Mouse (Mus musculus) C2C12 (cell line): ENCODE results near the gene Igdcc3. TPM values are rescaled to one million over a fixed set of nuclear protein-coding genes. Genes with fewer than 3 reads are reported as not detected.

ENCODE experiments used
- H3K27me3 ChIP-seq: one replicate; pipeline ENCODE4 v1.6.1; 2011; ENCODE audit not compliant: control insufficient read depth, insufficient read depth, insufficient read length
- H3K36me3 ChIP-seq: one replicate; pipeline ENCODE4 v1.6.1; 2011; ENCODE audit not compliant: control insufficient read depth, insufficient read depth
- H3K4me3 ChIP-seq: one replicate; pipeline ENCODE4 v1.5.1; 2011; ENCODE audit warnings: mild to moderate bottlenecking, control low read depth; ENCODE audit not compliant: poor library complexity, insufficient read depth, severe bottlenecking
- H3K79me2 ChIP-seq: one replicate; pipeline ENCODE4 v1.6.1; 2011; ENCODE audit not compliant: control insufficient read depth, insufficient read depth
- H3K79me3 ChIP-seq: one replicate; pipeline ENCODE4 v1.6.1; 2011; ENCODE audit warnings: low read depth, control low read depth
- H3ac ChIP-seq: one replicate; pipeline ENCODE3; 2011; ENCODE audit warnings: low read depth; ENCODE audit not compliant: control insufficient read depth, insufficient read length
- CEBPB ChIP-seq: IDR thresholded peaks from one replicate; pipeline ENCODE4 v1.6.1; 2011; ENCODE audit warnings: low read depth, mild to moderate bottlenecking, control low read depth, moderate library complexity
- CTCF ChIP-seq: IDR thresholded peaks from one replicate; pipeline ENCODE4 v1.5.1; 2011; ENCODE audit not compliant: control insufficient read depth, insufficient read depth, insufficient read length
- FOSL1 ChIP-seq: IDR thresholded peaks from one replicate; pipeline ENCODE4 v1.8.0; 2011; ENCODE audit warnings: mild to moderate bottlenecking, low read length; ENCODE audit not compliant: poor library complexity, insufficient read depth, severe bottlenecking
- MAX ChIP-seq: IDR thresholded peaks from one replicate; pipeline ENCODE4 v1.6.1; 2011; ENCODE audit warnings: mild to moderate bottlenecking, control low read depth
- MYOD1 ChIP-seq: IDR thresholded peaks from one replicate; pipeline ENCODE4 v1.6.1; 2011; ENCODE audit warnings: low read depth; ENCODE audit not compliant: control insufficient read depth, insufficient read length
- MYOG ChIP-seq: IDR thresholded peaks from one replicate; pipeline ENCODE4 v1.6.1; 2011; ENCODE audit not compliant: control insufficient read depth, insufficient read length; ENCODE audit errors: extremely low read depth
- USF1 ChIP-seq: IDR thresholded peaks from one replicate; pipeline ENCODE4 v1.6.1; 2011; ENCODE audit warnings: low read depth, mild to moderate bottlenecking, control low read depth, moderate library complexity
- polyA plus RNA-seq: library from polyadenylated mRNA; unstranded; fragments of >200 nt; fragmentation: generic; extraction: Trizol; gene quantifications from one replicate; pipeline ENCODE4 v1.2.1, GENCODE M21; 2012; ENCODE audit warnings: missing spikeins

Igdcc3 gene
- polyA plus RNA-seq, 1 experiment, result not detected

GRCm38 (mm10) chr9:65208293-65209179, 67.5 kb downstream of the Igdcc3 start:
- H3K79me3 ChIP-seq, result no peaks in the 10 kb centered on the region
- H3K36me3 ChIP-seq, result no peaks in the 10 kb centered on the region
- H3K4me3 ChIP-seq, result no peak overlapping the region
- H3K27me3 ChIP-seq, result no peaks in the 10 kb centered on the region
- H3ac ChIP-seq, result no peak overlapping the region
- TF ChIP-seq CTCF (no peak), FOSL1 (no peak), MAX (no peak), MYOG (no peak)
- no peaks in the 10 kb centered on the region for H3K79me2 ChIP-seq

- TF ChIP-seq MYOG, result no peak
- no peak for TF ChIP-seq MAX
- no peak for TF ChIP-seq CEBPB
- no peak for TF ChIP-seq CTCF
- TF ChIP-seq FOSL1, result no peak
- TF ChIP-seq USF1, result no peak
- TF ChIP-seq MYOD1, result no peak
- Histone ChIP-seq H3K79me2 (no peaks in the 10 kb centered on the region), H3K27me3 (no peaks in the 10 kb centered on the region), H3K36me3 (no peaks in the 10 kb centered on the region), H3K4me3 (no peak overlapping the region), H3K79me3 (no peaks in the 10 kb centered on the region), H3ac (no peak overlapping the region)
These were observed 70.6 kb downstream of the Igdcc3 start for GRCm38 (mm10) chr9:65211598-65211997.

DNA sequence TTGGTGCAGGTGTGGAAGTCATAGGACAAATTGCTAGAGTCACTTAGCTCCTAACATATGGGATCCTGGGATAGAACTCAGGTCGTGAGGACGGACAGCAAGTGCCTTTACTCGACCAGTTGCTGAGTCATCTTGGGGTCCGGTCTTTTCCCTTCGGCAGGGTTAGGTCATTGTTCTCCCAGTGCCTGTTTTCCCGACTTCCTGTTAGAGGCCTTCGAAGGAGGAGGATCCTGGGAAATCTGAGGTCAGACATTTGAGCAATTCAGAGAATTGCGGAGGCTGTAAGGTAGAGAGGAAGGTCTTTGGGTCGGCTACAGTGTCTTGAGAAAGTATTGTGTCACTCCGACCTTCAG, 73.4 kb downstream of the Igdcc3 start:
- TF ChIP-seq MYOG (no peak), FOSL1 (no peak), CTCF (no peak), MAX (no peak), MYOD1 (no peak), USF1 (no peak), CEBPB (no peak)
- no peaks in the 10 kb centered on the region for H3K36me3 ChIP-seq
- H3K79me3 ChIP-seq, result no peaks in the 10 kb centered on the region
- H3K79me2 ChIP-seq, result no peaks in the 10 kb centered on the region
- no peak overlapping the region for H3ac ChIP-seq
- no peaks in the 10 kb centered on the region for H3K27me3 ChIP-seq
- no peak overlapping the region for H3K4me3 ChIP-seq

GRCm38 (mm10) chr9:65214778-65215493, 73.9 kb downstream of the Igdcc3 start:
- Histone ChIP-seq H3ac (peak overlapping the region; percentile 64), H3K36me3 (no peaks in the 10 kb centered on the region), H3K27me3 (no peaks in the 10 kb centered on the region), H3K4me3 (peak overlapping the region; percentile 41), H3K79me3 (no peaks in the 10 kb centered on the region), H3K79me2 (no peaks in the 10 kb centered on the region)
- TF ChIP-seq CEBPB (no peak), CTCF (peak; percentile 32)

- no peak for TF ChIP-seq MYOD1
- TF ChIP-seq MYOG, result no peak
- no peak for TF ChIP-seq CTCF
- TF ChIP-seq CEBPB, result no peak
- TF ChIP-seq USF1, result no peak
- TF ChIP-seq MAX, result no peak
- no peak for TF ChIP-seq FOSL1
- Histone ChIP-seq H3K79me3 (no peaks in the 10 kb centered on the region), H3ac (peak overlapping the region; percentile 64), H3K4me3 (peak overlapping the region; percentile 41), H3K27me3 (no peaks in the 10 kb centered on the region), H3K79me2 (no peaks in the 10 kb centered on the region), H3K36me3 (no peaks in the 10 kb centered on the region)
These were observed 74.6 kb downstream of the Igdcc3 start for GRCm38 (mm10) chr9:65215494-65216126.
